Mouse (Mus musculus) hindbrain, embryonic 15.5 days (tissue): ENCODE measurements around the gene Sf1. TPM values are rescaled to one million over a fixed set of nuclear protein-coding genes. Genes with fewer than 3 reads are reported as not detected.
A peak's percentile ranks its signal among the peaks of the same experiment; 100 is the strongest.

ENCODE experiments used
- ATAC-seq: fragments of 200-750 bp; cut with Nextera tagmentation; 2 replicates; pipeline ENCODE4 v1.8.0; 2017; ENCODE audit warnings: low read depth, moderate number of reproducible peaks, moderate TSS enrichment; ENCODE audit not compliant: low FRiP score
- H3K27ac ChIP-seq: fragments of 300-500 bp; sonication (generic); replicated peaks from 2 replicates; pipeline ENCODE4 v1.5.1; 2015; ENCODE audit warnings: mild to moderate bottlenecking, inconsistent platforms
- H3K27me3 ChIP-seq: fragments of 300-500 bp; sonication (generic); 2 replicates; pipeline ENCODE4 v1.6.1; 2015; ENCODE audit warnings: control low read depth, inconsistent platforms
- H3K36me3 ChIP-seq: fragments of 300-500 bp; sonication (generic); 2 replicates; pipeline ENCODE4 v1.6.1; 2015; ENCODE audit warnings: control low read depth, inconsistent platforms
- H3K4me1 ChIP-seq: fragments of 300-500 bp; sonication (generic); replicated peaks from 2 replicates; pipeline ENCODE4 v1.6.1; 2015; ENCODE audit warnings: control low read depth, inconsistent platforms
- H3K4me2 ChIP-seq: fragments of 300-500 bp; sonication (generic); 2 replicates; pipeline ENCODE4 v1.6.1; 2015; ENCODE audit warnings: moderate library complexity, mild to moderate bottlenecking, inconsistent platforms
- H3K4me3 ChIP-seq: fragments of 300-500 bp; sonication (generic); 2 replicates; pipeline ENCODE4 v1.5.1; 2015; ENCODE audit warnings: mild to moderate bottlenecking, inconsistent platforms
- H3K9ac ChIP-seq: fragments of 300-500 bp; sonication (generic); 2 replicates; pipeline ENCODE4 v1.6.1; 2015; ENCODE audit warnings: inconsistent platforms
- H3K9me3 ChIP-seq: fragments of 300-500 bp; sonication (generic); 2 replicates; pipeline ENCODE4 v1.6.1; 2016; ENCODE audit warnings: control low read depth, inconsistent platforms
- WGBS: fragments of 180-500 bp; shearing (Covaris S2); methylation state at CpG from one replicate; pipeline ENCODE4 v1.1.7; 2015; 5-methylcytosine and 5-hydroxymethylcytosine counted together
- polyA plus RNA-seq: library from polyadenylated mRNA; unstranded; fragments of >200 nt; fragmentation: Nextera tagmentation; extraction: Ambion mirVana; gene quantifications from 2 replicates; pipeline ENCODE4 v1.2.1, GENCODE M21; 2015

Gene Sf1
- polyA plus RNA-seq, 1 experiment from 2014 or later, result 117 TPM

- ATAC-seq, result no peak
- Histone ChIP-seq H3K9ac (no peak overlapping the region), H3K36me3 (peaks cover 62% of the 10 kb centered on the region), H3K27ac (no peak overlapping the region), H3K9me3 (no peaks in the 10 kb centered on the region), H3K4me3 (no peak overlapping the region), H3K4me1 (peaks cover 17% of the 10 kb centered on the region), H3K27me3 (no peaks in the 10 kb centered on the region), H3K4me2 (no peak overlapping the region)
- WGBS, result 88% methylated on average over 19 of the region's 19 CpGs
Measured at GRCm38 (mm10) chr19:6343066-6343925, 20.2 kb upstream of the Sf1 start.

- Histone ChIP-seq H3K9me3 (no peaks in the 10 kb centered on the region), H3K27ac (no peak overlapping the region), H3K36me3 (peaks cover 59% of the 10 kb centered on the region), H3K4me2 (no peak overlapping the region), H3K4me1 (peaks cover 17% of the 10 kb centered on the region), H3K27me3 (no peaks in the 10 kb centered on the region), H3K4me3 (no peak overlapping the region), H3K9ac (no peak overlapping the region)
- WGBS, result 86% methylated on average over 5 of the region's 5 CpGs
- no peak for ATAC-seq
Measured at GRCm38 (mm10) chr19:6343996-6344395, 19.5 kb upstream of the Sf1 start.

GRCm38 (mm10) chr19:6346023-6346422 lies 17.5 kb upstream of the Sf1 start:
- Histone ChIP-seq H3K4me3 (no peak overlapping the region), H3K9ac (no peak overlapping the region), H3K27me3 (no peaks in the 10 kb centered on the region), H3K36me3 (peaks cover 47% of the 10 kb centered on the region), H3K27ac (no peak overlapping the region), H3K4me1 (peaks cover 8% of the 10 kb centered on the region), H3K4me2 (no peak overlapping the region), H3K9me3 (no peaks in the 10 kb centered on the region)
- no peak for ATAC-seq
- 94% methylated on average over 5 of the region's 5 CpGs for whole genome bisulfite sequencing

GRCm38 (mm10) chr19:6346661-6347060 lies 16.8 kb upstream of the Sf1 start:
- Histone ChIP-seq H3K4me3 (no peak overlapping the region), H3K4me1 (peaks cover 1% of the 10 kb centered on the region; the same call in 1 of the 2 replicates), H3K27me3 (no peaks in the 10 kb centered on the region), H3K27ac (no peak overlapping the region), H3K9ac (no peak overlapping the region), H3K36me3 (peaks cover 47% of the 10 kb centered on the region), H3K9me3 (no peaks in the 10 kb centered on the region), H3K4me2 (no peak overlapping the region)
- WGBS, result 92% methylated on average over 10 of the region's 10 CpGs
- ATAC-seq, result no peak

GRCm38 (mm10) chr19:6347615-6348014 lies 15.9 kb upstream of the Sf1 start:
- Histone ChIP-seq H3K4me2 (no peak overlapping the region), H3K4me3 (no peak overlapping the region), H3K36me3 (peaks cover 46% of the 10 kb centered on the region), H3K4me1 (no peaks in the 10 kb centered on the region), H3K9ac (no peak overlapping the region), H3K27ac (no peak overlapping the region), H3K27me3 (no peaks in the 10 kb centered on the region), H3K9me3 (no peaks in the 10 kb centered on the region)
- WGBS, result 92% methylated on average over 4 of the region's 4 CpGs
- no peak for ATAC-seq

GRCm38 (mm10) chr19:6348717-6349116 lies 14.8 kb upstream of the Sf1 start:
- H3K27me3 ChIP-seq, result no peaks in the 10 kb centered on the region
- no peaks in the 10 kb centered on the region for H3K9me3 ChIP-seq
- ATAC-seq, result no peak
- no peak overlapping the region for H3K9ac ChIP-seq
- no peak overlapping the region for H3K4me2 ChIP-seq
- 55% methylated on average over 9 of the region's 9 CpGs for WGBS
- H3K27ac ChIP-seq, result 0 out of 2 replicates have a peak overlapping the region, but pooled peaks have one; percentile 34
- no peak overlapping the region for H3K4me3 ChIP-seq
- H3K4me1 ChIP-seq, result no peaks in the 10 kb centered on the region
- peaks cover 47% of the 10 kb centered on the region for H3K36me3 ChIP-seq

- H3K4me3 ChIP-seq, result no peak overlapping the region
- 0 out of 2 replicates have a peak overlapping the region, but pooled peaks have one; percentile 34 for H3K27ac ChIP-seq
- peaks cover 41% of the 10 kb centered on the region for H3K36me3 ChIP-seq
- H3K9me3 ChIP-seq, result no peaks in the 10 kb centered on the region
- H3K9ac ChIP-seq, result no peak overlapping the region
- WGBS, result 40% methylated on average over 14 of the region's 14 CpGs
- ATAC-seq, result no peak
- no peak overlapping the region for H3K4me2 ChIP-seq
- H3K4me1 ChIP-seq, result no peaks in the 10 kb centered on the region
- H3K27me3 ChIP-seq, result no peaks in the 10 kb centered on the region
Measured at GRCm38 (mm10) chr19:6349215-6349983, 14.1 kb upstream of the Sf1 start.

- Histone ChIP-seq H3K4me1 (no peaks in the 10 kb centered on the region), H3K9ac (no peak overlapping the region), H3K27ac (no peak overlapping the region), H3K9me3 (no peaks in the 10 kb centered on the region), H3K4me2 (no peak overlapping the region), H3K36me3 (peaks cover 21% of the 10 kb centered on the region), H3K4me3 (no peak overlapping the region), H3K27me3 (no peaks in the 10 kb centered on the region)
- no peak for ATAC-seq
- whole genome bisulfite sequencing, result 63% methylated on average over 14 of the region's 14 CpGs
Measured at GRCm38 (mm10) chr19:6351431-6352106, 11.9 kb upstream of the Sf1 start.

GRCm38 (mm10) chr19:6352107-6352505 lies 11.4 kb upstream of the Sf1 start:
- Histone ChIP-seq H3K36me3 (peaks cover 16% of the 10 kb centered on the region; the same call in 1 of the 2 replicates), H3K4me1 (no peaks in the 10 kb centered on the region), H3K9me3 (no peaks in the 10 kb centered on the region), H3K4me3 (no peak overlapping the region), H3K27ac (no peak overlapping the region), H3K27me3 (no peaks in the 10 kb centered on the region), H3K4me2 (no peak overlapping the region), H3K9ac (no peak overlapping the region)
- ATAC-seq, result no peak
- WGBS, result 88% methylated on average over 2 of the region's 2 CpGs

GRCm38 (mm10) chr19:6354030-6354429 lies 9.5 kb upstream of the Sf1 start:
- no peak for ATAC-seq
- Histone ChIP-seq H3K9me3 (no peaks in the 10 kb centered on the region), H3K4me3 (no peak overlapping the region), H3K9ac (no peak overlapping the region), H3K36me3 (peaks cover 10% of the 10 kb centered on the region; the same call in 1 of the 2 replicates), H3K4me1 (no peaks in the 10 kb centered on the region), H3K27me3 (no peaks in the 10 kb centered on the region), H3K27ac (no peak overlapping the region), H3K4me2 (no peak overlapping the region)
- WGBS, result 76% methylated on average over 7 of the region's 7 CpGs

- H3K27me3 ChIP-seq, result no peaks in the 10 kb centered on the region
- 96% methylated on average over 3 of the region's 3 CpGs for WGBS
- peaks cover 9% of the 10 kb centered on the region for H3K36me3 ChIP-seq
- H3K4me2 ChIP-seq, result no peak overlapping the region
- H3K4me3 ChIP-seq, result no peak overlapping the region
- H3K27ac ChIP-seq, result no peak overlapping the region
- no peak for ATAC-seq
- no peak overlapping the region for H3K9ac ChIP-seq
- H3K9me3 ChIP-seq, result no peaks in the 10 kb centered on the region
- H3K4me1 ChIP-seq, result peaks cover 27% of the 10 kb centered on the region
Measured at GRCm38 (mm10) chr19:6361291-6361690, 2.2 kb upstream of the Sf1 start.

- WGBS, result under 1% methylated on average over 11 of the region's 11 CpGs
- peak overlapping the region; percentile 86 for H3K4me3 ChIP-seq
- ATAC-seq, result no peak
Measured at GRCm38 (mm10) chr19:6363091-6363410, 439 bp upstream of the Sf1 start.

More at GRCm38 (mm10) chr19:6363091-6363410, 439 bp upstream of the Sf1 start:
- Histone ChIP-seq H3K36me3 (peaks cover 26% of the 10 kb centered on the region), H3K9me3 (no peaks in the 10 kb centered on the region), H3K9ac (peak overlapping the region; percentile 39; the same call in 1 of the 2 replicates), H3K4me2 (peak overlapping the region; percentile 84), H3K4me1 (peaks cover 39% of the 10 kb centered on the region), H3K27me3 (no peaks in the 10 kb centered on the region), H3K27ac (peak overlapping the region; percentile 96)
